Mouse (Mus musculus) fibroblast of lung, adult 2 months (primary cell): Measurements from ENCODE around the gene St7l.
A peak's percentile ranks its signal among the peaks of the same experiment; 100 is the strongest.

Experiments
- DNase-seq: peaks from one replicate; pipeline ENCODE4 v3.0.0-alpha.2; 2011; ENCODE audit warnings: low read depth

The St7l gene

GRCm38 (mm10) chr3:104901154-104901553 lies 37.3 kb downstream of the St7l start:
- no peak for DNase-seq

DNA sequence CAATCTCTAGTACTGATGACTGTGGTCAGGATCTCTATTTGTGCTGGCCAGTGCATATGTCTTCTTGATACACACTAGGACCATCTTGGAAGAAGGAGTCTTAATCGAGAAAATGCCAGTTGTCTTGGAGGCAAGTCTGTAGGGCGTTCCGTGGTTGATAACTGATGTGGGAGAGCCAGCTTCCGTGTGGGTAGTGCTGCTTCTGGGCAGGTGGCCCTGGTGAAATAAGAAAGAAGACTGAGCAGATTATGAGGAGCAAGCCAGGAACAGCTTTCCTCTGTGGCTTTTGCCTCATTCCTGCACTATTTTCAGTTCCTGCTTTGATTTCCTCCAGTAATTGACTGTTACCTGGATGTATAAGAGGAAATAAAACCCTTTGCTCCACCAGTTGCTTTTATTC lies 41.6 kb downstream of the St7l start:
- no peak for DNase-seq

GRCm38 (mm10) chr3:104906007-104906406 lies 42.2 kb downstream of the St7l start:
- DNase-seq: no peak

DNA sequence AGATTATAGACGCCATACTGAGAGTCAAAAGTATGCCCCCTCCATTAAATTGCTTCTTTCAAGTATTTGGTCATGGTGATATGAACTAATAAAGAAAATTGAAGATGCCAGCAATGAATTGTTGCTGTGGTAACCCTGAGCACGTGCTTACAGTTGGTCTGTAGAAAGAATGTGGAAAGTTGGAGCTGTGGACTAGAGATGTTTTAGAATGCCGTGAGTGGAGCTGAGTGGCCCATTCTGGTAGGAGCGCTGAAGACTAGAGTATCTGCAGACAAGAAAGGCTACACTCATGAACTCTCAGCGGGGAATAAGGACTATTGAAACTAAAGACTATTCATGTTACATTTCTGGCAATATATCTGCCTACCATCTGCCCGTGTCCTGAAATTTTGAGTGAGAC lies 45.4 kb downstream of the St7l start:
- DNase-seq: no peak

- no peak for DNase-seq
These were observed 51.2 kb downstream of the St7l start for GRCm38 (mm10) chr3:104914986-104915385.

DNA sequence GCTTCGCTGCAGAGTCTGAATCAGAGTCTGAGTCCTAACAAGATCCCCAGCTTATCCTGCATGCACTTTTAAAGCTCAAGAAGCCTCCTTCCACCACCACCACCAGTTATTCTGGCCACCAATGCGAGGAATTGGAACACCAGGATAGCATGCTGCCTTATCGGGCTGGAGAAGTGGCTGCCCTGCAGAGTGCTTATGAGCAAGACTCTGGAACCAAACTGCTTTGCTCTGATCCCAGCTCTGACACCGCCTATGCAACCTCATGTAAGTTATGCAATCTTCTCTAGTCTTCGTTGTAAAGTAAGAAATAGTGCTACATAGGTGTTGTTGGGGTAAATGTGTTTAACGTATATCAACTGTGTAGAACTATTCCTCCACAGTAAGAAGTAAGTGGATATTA lies 65.6 kb downstream of the St7l start:
- DNase-seq: no peak

DNA sequence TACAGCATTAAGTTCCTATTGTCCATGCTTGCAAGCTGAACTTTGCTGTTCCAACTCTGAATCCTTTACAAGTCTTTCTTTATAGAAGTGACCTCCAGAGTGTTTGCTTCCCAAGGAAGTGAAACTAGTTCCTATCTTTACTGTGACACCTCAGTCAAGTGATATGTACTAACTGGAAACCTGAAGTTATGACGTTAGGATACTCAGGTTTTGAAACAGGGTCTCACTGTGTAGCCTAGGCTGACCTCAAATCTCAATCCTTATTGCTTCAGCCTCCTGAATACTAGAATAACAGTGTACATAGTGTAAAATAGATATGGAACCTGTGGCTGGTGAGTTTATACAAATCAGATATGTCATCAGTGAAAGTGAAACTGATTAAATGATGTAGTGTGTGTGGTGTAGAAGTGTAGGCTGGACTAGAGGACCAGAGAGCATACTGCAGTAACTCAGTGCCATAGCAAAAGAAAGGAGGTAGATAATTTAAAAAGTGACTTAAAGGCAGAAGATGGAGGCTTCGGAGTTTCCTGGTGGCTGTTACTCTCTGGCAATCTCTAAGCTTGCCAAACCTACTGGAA lies 74.0 kb downstream of the St7l start:
- DNase-seq: no peak

DNA sequence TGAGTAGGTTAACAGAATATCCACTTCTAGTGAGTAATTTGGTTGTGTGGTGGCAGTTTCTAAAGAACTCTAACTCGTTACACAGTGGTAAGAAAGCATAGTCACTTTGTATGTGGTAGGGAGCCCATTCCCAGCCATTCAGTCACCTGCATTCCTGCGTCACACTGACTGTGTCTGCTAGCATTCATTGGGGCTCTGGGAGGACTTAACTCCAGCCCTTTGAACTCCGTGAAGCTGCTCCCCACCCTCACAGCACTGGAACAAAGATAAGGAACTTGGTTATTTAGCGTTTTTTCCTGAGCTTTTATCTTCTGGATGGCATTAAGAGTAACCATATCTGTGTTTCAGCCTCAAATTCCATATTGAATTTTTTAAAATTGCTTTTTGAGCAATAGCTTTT lies 74.5 kb downstream of the St7l start:
- no peak for DNase-seq

- no peak for DNase-seq
These were observed 76.9 kb downstream of the St7l start for GRCm38 (mm10) chr3:104940691-104941090.

GRCm38 (mm10) chr3:104942682-104943081 lies 78.9 kb downstream of the St7l start:
- DNase-seq: no peak

GRCm38 (mm10) chr3:104943333-104943732 lies 79.5 kb downstream of the St7l start:
- no peak for DNase-seq

GRCm38 (mm10) chr3:104944894-104945293 lies 81.1 kb downstream of the St7l start:
- DNase-seq: peak; percentile 45

DNA sequence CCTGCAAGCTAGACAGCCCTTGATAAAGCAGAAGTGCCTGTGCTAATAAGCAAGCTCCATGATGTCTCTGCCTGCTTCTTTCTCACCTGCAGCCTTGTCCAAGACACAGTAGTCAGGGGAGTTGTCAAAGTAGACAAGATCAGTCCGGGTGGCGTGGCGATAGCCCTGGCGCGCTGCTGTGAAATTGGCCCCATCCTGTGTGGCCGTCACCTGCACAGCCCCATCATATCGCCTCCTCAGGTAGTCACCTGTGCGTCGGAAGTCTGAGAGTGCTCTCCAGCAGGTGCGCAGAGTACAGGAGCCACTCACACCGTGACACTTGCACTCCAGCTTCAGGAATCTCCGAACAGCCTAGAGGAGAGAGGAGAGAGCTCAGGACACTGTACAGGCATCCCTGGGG lies 87.1 kb downstream of the St7l start:
- no peak for DNase-seq

GRCm38 (mm10) chr3:104952891-104953670 lies 89.3 kb downstream of the St7l start:
- no peak for DNase-seq

GRCm38 (mm10) chr3:104954137-104954536 lies 90.3 kb downstream of the St7l start:
- no peak for DNase-seq

DNA sequence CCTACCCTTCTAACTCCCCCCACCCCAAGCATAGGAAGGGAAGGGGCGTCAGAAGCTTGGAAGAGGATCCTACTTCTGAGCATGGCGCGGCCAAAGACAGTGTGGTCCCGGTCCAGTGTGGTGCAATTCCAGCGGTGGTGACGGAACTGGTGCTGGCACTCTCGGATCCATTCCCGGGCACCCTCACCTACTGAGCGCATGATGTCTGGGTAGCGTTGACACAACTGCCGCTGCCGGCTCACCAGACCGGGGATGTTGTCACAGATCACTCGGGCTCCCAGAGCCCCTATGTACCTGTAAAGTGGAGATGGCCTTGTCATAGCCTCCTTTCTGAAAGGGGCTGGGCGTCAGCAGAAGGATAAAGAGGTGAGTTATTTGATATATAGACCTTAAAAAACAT lies 90.7 kb downstream of the St7l start:
- DNase-seq: no peak

DNA sequence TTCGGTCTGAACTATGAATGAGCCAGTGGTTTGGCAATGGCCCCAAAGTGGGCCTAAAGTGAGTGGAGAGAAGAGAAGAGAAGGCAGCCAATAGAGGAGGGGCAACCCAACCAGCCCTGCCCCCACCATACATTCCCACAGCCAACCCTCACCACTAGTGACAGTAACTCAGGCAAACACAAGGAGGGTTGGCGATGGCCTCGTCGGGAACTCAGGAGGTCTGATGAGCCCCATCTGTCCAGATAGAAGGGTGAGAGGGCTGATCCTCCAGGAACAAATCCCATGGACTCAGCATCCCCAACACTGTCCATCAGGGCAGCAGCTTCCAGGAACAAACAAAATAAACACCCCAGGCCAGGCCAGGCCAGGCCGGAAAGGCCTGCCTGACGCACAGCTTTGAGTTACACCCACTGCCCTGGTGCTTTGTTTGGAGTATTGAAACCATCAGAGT lies 92.4 kb downstream of the St7l start:
- no peak for DNase-seq

- DNase-seq: no peak
These were observed 96.5 kb downstream of the St7l start for GRCm38 (mm10) chr3:104960026-104961000.

- DNase-seq: no peak
These were observed 97.6 kb downstream of the St7l start, which contains the start of gene Wnt2b for GRCm38 (mm10) chr3:104961066-104962059. Wnt2b (minus strand) TSS chr3:104961921.

- no peak for DNase-seq
These were observed 98.4 kb downstream of the St7l start for GRCm38 (mm10) chr3:104962141-104962611.

- DNase-seq: no peak
These were observed 99.1 kb downstream of the St7l start for GRCm38 (mm10) chr3:104962866-104963265.
